Mouse (Mus musculus) frontal cortex, postnatal 36 days (tissue): ENCODE results near the gene Atg16l2.

Source experiments
- DNase-seq, 2 experiments: peaks; one replicate each; pipeline ENCODE4 v3.0.0; 2022; ENCODE audit warnings: low spot score in 2 of 2

Gene Atg16l2

DNA sequence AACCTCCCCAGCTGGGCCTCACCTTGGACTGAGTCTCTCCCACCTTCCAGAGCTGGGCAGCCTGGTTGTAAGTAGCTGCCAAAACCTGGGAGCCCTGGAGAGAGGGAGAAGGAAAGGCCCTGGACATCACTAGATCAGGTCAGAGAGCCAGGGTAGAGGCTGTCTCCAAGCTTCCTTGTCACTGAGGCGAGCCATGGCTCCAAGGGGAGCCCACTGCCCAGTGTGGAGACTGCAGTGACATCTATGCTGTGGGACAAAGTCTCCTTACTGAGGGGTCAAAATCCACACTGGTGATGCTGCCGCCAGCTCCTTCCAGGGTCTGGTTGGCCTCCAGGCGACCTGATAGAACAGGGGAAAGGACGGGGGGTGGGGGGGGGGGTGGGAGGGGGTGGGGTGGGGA lies 10.0 kb downstream of the Atg16l2 start:
- no peak for DNase-seq

- no peak for DNase-seq
These were observed 10.4 kb downstream of the Atg16l2 start for GRCm38 (mm10) chr7:101291641-101292040.

GRCm38 (mm10) chr7:101291211-101291610 lies 10.8 kb downstream of the Atg16l2 start:
- no peak for DNase-seq

GRCm38 (mm10) chr7:101290401-101290800 lies 11.7 kb downstream of the Atg16l2 start:
- DNase-seq = no peak

- peak in 1 of 2 experiments; percentile 38 for DNase-seq
These were observed 13.6 kb downstream of the Atg16l2 start for GRCm38 (mm10) chr7:101288436-101288835.

DNA sequence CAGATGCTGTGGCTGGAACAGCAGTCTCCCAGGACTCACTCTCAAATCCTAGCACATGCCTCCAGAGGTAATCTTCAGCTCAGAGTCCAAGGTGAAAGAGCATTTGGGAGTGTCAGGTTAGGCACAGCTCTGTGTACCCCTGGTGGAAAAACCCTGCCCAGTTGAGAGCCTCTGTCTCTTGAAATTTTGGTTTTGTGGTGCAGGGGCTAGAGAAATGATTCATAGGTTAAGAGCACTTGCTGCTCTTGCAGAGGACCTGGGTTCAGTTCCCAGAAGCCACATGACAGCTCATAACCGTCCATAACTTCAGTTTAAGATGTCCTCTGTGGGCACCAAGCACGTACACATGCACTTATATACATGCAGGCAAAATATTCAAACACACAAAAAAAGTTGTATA lies 14.2 kb downstream of the Atg16l2 start:
- no peak for DNase-seq

DNA sequence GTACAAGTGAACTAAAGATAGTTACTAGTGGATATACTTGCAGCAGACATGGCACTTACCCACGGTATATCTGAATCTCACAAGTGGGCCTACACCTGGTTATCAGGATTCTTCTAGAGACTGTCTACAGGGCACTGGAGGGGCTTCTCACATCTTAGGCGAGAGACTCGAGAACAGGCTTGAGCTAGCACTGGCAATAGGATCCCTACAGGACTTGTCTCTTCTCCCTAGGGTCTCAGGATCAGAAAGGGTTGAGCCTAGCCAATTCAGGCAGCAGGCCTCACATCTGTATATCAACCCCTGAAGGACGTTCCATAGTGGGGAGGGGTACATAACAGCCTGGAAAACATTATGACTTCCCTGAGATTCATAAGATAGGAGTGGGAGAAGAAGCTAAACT lies 15.2 kb downstream of the Atg16l2 start:
- DNase-seq = no peak

GRCm38 (mm10) chr7:101284504-101284903 lies 17.5 kb downstream of the Atg16l2 start:
- no peak for DNase-seq

GRCm38 (mm10) chr7:101282721-101283120 lies 19.3 kb downstream of the Atg16l2 start:
- no peak for DNase-seq

DNA sequence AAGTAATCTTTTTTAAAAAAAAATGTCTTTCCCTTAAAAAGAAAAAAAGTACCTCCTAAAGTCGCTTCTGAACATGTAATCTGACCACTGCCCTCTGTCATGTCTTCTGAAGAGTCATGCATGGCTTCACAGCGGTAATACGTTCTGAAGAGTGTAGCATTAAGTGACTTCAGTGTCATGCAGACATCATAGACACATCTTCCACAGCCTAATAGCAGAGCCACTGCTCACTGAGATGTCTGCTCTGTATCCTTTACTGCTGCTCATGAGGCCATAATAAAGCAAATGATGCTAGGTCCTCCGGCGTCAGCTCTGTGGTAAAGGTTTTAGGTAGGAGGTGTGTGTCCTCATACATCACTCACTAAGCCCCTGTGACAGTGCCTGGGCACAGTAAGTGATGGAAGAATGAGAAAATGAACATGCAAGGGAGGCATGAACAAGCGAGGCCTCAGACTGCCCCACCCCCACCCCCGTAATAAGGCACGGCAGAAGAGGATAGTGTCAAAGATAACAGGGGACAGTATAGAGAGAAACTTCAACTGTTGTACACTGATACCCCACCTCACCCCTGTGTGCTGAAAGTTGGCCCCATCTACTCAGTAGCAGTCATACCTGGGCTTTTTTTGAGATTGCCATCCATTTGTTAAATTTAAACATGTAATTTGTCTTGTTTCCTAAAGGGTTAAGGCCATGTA lies 29.4 kb downstream of the Atg16l2 start:
- DNase-seq = no peak

- no peak for DNase-seq
These were observed 30.4 kb downstream of the Atg16l2 start for GRCm38 (mm10) chr7:101271602-101272001.

DNA sequence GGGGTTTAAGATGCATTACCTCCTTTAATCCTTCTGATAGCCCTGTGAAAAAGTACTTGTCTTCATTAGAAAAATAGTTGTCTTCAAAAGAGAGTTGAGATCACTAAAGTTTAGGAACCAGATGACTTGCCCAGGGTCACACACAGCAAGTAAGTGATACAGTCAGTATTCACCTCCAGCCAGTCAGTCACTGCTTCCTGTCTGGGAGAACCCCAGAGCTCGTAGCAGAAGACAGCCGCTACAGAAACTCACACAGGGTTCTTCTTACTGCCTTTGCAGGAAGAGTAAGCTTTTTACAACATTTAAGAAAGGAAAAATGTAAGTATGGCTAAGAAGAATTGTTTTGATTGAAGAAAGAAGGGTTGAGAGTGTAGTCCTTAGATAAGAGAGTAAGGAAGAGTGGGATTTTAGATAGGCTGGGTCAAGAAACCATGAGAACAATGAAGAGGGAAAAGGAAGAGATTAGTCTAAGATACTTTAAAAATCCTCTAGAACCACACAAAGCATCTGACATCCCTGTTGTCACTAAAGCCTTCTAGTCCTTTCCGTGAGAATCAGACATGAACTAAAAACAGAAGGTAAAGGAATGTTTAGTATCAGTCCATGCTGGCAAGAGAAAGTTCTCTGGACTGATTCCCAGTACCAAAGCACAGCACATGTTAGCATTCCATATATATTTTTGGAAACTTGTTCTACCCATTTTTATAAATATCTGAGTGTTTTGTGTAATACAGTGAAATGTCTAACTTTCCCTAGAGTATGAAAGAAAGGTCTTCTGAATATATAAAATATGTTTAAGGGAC lies 34.4 kb downstream of the Atg16l2 start:
- DNase-seq = peak in 1 of 2 experiments; percentile 59

DNA sequence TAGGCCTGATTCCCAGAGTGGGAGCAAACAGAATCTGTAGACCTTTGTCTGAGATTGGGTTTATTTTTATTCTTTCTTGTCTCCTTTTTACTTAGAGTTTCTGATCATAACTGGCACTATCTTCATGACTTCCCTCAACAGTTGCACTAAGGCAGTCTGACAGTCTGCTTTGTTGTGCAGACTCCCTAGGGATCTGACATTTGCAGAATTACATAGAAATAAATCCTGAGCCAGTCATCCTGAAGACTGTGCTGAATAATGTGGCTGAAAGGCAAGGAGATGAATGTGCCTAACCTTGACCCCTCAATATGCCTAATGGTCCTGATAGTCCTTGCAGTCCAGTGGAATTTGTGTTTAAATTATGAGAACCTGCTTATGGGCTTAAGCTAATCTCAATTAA lies 38.5 kb downstream of the Atg16l2 start:
- DNase-seq = no peak

DNA sequence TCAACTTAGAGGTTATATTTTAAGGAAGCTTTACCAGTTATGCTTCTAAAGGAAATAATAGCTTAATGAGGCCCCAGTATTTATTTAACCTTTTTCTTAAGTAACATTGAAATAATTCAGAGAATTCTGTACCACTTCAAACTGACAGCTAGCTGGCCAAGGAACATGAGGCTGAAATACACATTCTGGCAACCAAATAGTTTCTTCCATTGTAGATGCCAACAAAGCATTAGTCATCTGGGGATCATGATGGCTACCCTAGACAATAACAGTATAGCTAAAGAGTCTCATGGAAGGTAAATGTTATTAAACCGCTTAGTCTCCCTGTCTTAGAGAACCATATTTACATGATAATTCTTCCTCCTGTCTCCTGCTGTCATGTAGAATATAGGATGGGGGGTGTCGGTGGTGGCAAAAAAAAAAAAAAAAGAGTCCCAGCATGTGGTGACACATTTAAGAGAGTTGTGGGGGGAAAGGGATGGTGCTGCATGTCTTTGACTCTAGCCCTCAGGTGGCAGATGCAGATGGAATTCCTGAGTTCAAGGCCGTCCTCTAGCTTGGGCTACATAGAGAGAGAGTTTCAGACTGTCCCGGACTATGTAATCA lies 40.0 kb downstream of the Atg16l2 start:
- no peak for DNase-seq

- DNase-seq = no peak
These were observed 43.6 kb downstream of the Atg16l2 start for GRCm38 (mm10) chr7:101258482-101258881.

GRCm38 (mm10) chr7:101253071-101253470 lies 49.0 kb downstream of the Atg16l2 start:
- DNase-seq = no peak

- DNase-seq = no peak
These were observed 52.9 kb downstream of the Atg16l2 start for GRCm38 (mm10) chr7:101249173-101249572.

- no peak for DNase-seq
These were observed 53.3 kb downstream of the Atg16l2 start for GRCm38 (mm10) chr7:101248760-101249159.

DNA sequence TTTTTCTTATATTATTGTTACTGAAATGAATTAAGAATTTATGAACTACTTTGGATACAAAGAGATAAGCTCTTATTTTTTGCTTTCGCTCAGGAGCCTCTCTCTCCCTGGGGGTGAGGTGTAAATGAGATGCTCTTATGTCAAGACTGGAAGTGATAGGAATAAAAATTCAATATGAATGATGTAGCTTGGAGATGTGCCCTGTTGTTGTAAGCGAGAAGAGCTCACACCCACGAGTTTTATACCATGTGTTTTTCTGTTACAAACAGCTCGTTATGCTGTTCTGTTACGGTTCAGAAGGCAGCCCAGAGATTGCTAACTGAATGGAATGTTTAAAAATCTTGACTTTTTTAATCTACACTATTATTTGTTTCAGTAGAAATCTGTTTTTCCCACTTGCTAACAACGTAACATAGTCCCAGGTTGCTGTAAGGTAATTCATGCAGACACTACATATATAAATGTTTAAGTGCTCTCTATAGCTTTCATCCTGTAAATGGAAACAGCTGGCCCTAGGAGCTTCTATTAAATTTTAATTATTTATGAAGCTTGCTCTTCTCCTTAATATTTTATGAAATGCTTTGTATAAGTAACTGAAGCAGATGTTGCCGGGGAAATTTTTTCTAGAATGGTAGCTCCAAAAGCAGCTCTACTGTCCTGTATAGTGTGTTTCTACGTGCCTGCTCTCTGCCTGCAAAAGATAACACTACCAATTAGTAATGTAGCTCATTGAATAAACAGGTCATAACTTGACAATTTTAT lies 65.2 kb downstream of the Atg16l2 start:
- peak in 1 of 2 experiments; percentile 17 for DNase-seq

- DNase-seq = no peak
These were observed 69.3 kb downstream of the Atg16l2 start for GRCm38 (mm10) chr7:101232716-101233115.

DNA sequence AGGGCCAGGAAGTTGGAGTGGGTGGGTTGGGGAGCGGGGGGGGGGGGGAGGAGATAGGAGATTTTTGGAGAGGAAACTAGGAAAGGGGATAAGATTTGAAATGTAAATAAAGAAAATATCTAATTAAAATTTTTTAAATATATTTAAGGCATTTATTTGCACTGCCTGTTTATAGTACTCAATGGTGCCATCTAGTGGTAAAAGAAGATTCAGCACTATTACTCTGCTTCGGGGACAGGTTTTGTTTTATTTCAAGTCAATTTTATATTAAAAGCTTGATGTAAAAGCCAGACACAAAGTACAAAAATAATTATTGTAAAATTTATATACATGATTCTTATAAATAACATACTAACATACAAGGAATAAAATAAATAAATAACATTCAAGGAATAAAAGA lies 70.6 kb downstream of the Atg16l2 start:
- DNase-seq = no peak

DNA sequence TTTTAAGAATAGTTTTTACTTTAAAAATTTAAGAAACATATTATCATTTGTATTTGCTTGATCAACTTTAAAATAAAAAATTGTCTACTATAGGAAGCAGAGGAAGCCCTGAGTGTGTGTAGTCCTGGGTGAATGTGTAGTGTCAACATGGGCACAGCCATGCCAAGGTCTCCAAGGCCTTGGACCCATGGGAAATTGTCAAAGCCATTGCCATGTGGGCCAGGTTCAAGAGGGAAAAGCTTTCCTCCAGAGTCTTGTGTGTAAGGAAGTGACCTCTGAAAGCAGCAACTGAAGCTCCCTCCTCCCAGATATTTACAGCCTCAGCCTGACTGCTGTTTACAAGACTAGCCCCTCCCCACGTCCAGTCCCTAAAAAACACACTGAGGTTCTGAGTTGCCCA lies 72.7 kb downstream of the Atg16l2 start:
- no peak for DNase-seq
